Mouse (Mus musculus) heart, adult 8-10 months (tissue): ENCODE measurements at regions not wholly inside any gene's neighbourhood (a gene's known extent, or its start where the extent isn't known, plus 50 kb on each side); places are given as distances from the start of the nearest gene placed in this dataset.
"Not testable (repeated sequence)": the region's sequence is repeated elsewhere in the genome, so short reads cannot be mapped to it uniquely, and the experiment has no call there.

Source experiments
- DNase-seq: peaks from one replicate; pipeline ENCODE4 v3.0.0; 2022; ENCODE audit warnings: low spot score

- DNase-seq = no peak
Observed at GRCm38 (mm10) chr7:137648621-137649020, 211.2 kb downstream of the Glrx3 start.

- no peak for DNase-seq
Observed at GRCm38 (mm10) chr7:137649650-137650049, 212.2 kb downstream of the Glrx3 start.

- no peak for DNase-seq
Observed at GRCm38 (mm10) chr7:137653837-137654236, 216.4 kb downstream of the Glrx3 start.

- DNase-seq = no peak
Observed at GRCm38 (mm10) chr7:137667165-137667564, 229.8 kb downstream of the Glrx3 start.

- no peak for DNase-seq
Observed at GRCm38 (mm10) chr7:137671156-137671555, 233.7 kb downstream of the Glrx3 start.

GRCm38 (mm10) chr7:137674596-137674995 is 237.2 kb downstream of the Glrx3 start:
- DNase-seq = no peak

- no peak for DNase-seq
Observed at GRCm38 (mm10) chr7:137675381-137675780, 238.0 kb downstream of the Glrx3 start.

- no peak for DNase-seq
Observed at GRCm38 (mm10) chr7:137684826-137685225, 247.4 kb downstream of the Glrx3 start.

- no peak for DNase-seq
Observed at GRCm38 (mm10) chr7:137685320-137685719, 247.9 kb downstream of the Glrx3 start.

GRCm38 (mm10) chr7:137696831-137697230 is 259.4 kb downstream of the Glrx3 start:
- no peak for DNase-seq

GRCm38 (mm10) chr7:137698501-137698900 is 261.1 kb downstream of the Glrx3 start:
- DNase-seq = not testable (repeated sequence)

GRCm38 (mm10) chr7:137712862-137713261 is 275.4 kb downstream of the Glrx3 start:
- DNase-seq = peak; percentile 13

GRCm38 (mm10) chr7:137713856-137714255 is 276.4 kb downstream of the Glrx3 start:
- DNase-seq = no peak

GRCm38 (mm10) chr7:137714318-137714962 is 277.0 kb downstream of the Glrx3 start:
- DNase-seq = peak; percentile 76

GRCm38 (mm10) chr7:137715126-137715900 is 277.9 kb downstream of the Glrx3 start:
- no peak for DNase-seq

GRCm38 (mm10) chr7:137723361-137724040 is 286.1 kb downstream of the Glrx3 start:
- DNase-seq = no peak

- no peak for DNase-seq
Observed at GRCm38 (mm10) chr7:137726031-137726430, 288.6 kb downstream of the Glrx3 start.

GRCm38 (mm10) chr7:137735873-137736527 is 298.6 kb downstream of the Glrx3 start:
- DNase-seq = no peak

- DNase-seq = no peak
Observed at GRCm38 (mm10) chr7:137741702-137742101, 304.3 kb downstream of the Glrx3 start.

- DNase-seq = peak; percentile 25
Observed at GRCm38 (mm10) chr7:137742297-137742751, 304.9 kb downstream of the Glrx3 start.

GRCm38 (mm10) chr7:137745575-137745974 is 308.2 kb downstream of the Glrx3 start:
- DNase-seq = no peak

- DNase-seq = no peak
Observed at GRCm38 (mm10) chr7:137745991-137746390, 308.6 kb downstream of the Glrx3 start.
